Mouse (Mus musculus): ENCODE measurements around the gene Pygo2. TPM values are rescaled to one million over a fixed set of nuclear protein-coding genes. Genes with fewer than 3 reads are reported as not detected.
"Not testable (repeated sequence)": the region's sequence is repeated elsewhere in the genome, so short reads cannot be mapped to it uniquely, and the experiment has no call there.

Gene Pygo2
- polyA plus RNA-seq, 1 experiment from 2014 or later: 62.4 TPM

DNA sequence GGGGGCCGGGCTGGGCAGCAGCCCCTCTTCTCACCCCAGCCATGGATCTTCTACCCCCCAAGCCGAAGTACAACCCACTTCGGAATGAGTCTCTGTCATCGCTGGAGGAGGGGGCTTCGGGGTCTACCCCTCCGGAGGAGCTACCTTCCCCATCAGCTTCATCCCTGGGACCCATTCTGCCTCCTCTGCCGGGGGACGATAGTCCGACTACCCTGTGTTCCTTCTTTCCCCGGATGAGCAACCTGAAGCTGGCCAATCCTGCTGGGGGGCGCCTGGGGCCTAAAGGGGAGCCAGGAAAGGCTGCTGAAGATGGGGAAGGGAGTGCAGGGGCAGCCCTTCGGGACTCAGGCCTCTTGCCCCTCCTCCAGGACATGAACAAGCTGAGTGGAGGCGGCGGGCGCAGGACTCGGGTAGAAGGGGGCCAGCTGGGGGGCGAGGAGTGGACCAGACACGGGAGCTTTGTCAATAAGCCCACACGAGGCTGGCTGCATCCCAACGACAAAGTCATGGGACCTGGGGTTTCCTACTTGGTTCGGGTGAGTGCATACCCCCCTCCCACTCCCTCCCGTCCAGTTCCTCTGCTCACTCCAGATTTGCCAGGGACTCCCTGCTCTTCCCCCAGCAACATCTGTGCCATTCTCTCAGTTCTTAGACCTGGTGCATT is 8.1 kb upstream of the Pygo2 start:
- no peak for ATAC-seq (ENCODE audit: insufficient number of reproducible peaks, insufficient read depth, low FRiP score, low TSS enrichment, low read depth)
- Histone ChIP-seq H3K36me3 (peaks cover 43% of the 10 kb centered on the region), H3K4me3 (replicated peaks) (peak overlapping the region; percentile 44), H3K9me3 (no peaks in the 10 kb centered on the region), H3K4me2 (peak overlapping the region; percentile 80), H3K4me1 (replicated peaks) (peaks cover 39% of the 10 kb centered on the region), H3K9ac (replicated peaks) (peak overlapping the region; percentile 71), H3K27me3 (no peaks in the 10 kb centered on the region), H3K27ac (peak overlapping the region; percentile 86)
- WGBS: 8% methylated on average over 22 of the region's 22 CpGs

DNA sequence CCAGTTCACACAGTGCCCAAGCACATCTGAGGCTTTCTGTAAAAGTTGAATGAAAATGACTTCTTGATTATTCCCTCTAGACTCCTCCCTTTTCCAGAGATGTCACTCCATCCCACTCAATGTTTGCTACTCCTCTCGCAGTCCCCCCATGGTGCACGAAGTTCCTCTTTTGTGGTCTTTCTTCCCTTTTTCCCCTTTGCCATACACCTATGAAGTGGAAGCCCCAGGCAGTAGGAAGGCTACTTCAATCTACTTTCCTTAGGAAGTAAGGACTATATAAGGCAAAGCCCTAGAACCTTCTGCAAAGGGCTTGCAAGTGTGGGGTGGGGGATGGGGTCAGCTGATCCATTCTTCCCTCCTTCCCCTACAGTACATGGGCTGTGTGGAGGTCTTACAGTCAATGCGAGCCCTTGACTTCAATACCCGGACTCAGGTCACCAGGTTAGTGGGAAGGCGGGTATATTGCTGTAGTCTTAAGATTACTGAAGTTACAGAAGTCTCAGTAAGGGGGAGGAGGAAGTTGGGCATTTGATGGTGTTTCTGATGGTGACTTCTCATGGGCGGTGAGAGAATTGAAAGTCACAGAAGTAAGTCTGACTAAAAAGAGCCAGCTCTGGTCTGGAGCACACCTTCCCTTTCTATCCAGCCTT is 7.3 kb upstream of the Pygo2 start:
- H3K9me3 ChIP-seq: no peaks in the 10 kb centered on the region
- peaks cover 51% of the 10 kb centered on the region for H3K36me3 ChIP-seq
- no peaks in the 10 kb centered on the region for H3K27me3 ChIP-seq
- peak overlapping the region; percentile 44 for H3K4me3 ChIP-seq (replicated peaks)
- H3K27ac ChIP-seq: peak overlapping the region; percentile 86; the same call in 1 of the 2 replicates
- H3K9ac ChIP-seq (replicated peaks): peak overlapping the region; percentile 71
- ATAC-seq (ENCODE audit: insufficient number of reproducible peaks, insufficient read depth, low FRiP score, low TSS enrichment, low read depth): no peak
- 75% methylated on average over 6 of the region's 6 CpGs for WGBS
- peak overlapping the region; percentile 80 for H3K4me2 ChIP-seq
- H3K4me1 ChIP-seq (replicated peaks): peaks cover 39% of the 10 kb centered on the region

DNA sequence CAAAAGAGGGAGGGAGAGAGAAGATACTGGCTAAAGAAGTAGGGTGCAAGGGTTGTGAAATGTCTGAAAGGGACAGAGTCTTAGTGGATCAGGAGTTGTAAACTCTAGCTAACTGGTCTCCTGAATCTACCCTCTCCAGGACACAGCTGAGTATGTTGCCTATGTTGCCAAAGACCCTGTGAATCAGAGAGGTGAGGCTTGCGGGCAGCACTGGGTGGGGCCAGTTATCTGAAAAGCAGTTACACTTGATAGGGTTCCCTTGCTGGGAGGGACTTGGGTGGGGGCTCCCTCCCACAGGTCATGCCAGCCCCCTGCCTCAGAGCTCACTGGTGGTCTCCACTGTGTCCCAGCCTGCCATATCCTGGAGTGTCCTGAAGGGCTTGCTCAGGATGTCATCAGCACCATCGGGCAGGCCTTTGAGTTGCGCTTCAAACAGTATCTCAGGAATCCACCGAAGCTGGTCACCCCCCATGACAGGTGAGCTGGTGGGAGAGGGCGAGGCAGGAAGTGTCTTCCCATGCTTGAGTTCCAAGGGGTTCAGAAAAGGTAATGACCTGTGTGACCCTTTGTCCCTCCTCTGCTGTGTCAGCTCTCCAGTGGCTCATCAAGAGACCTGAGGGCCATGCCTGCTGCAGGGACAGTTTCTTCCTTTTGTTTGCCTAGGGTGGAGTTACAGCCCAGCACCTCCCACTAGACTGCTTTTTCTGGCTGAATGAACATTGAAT is 5.4 kb upstream of the Pygo2 start:
- no peaks in the 10 kb centered on the region for H3K27me3 ChIP-seq
- no peak overlapping the region for H3K4me3 ChIP-seq (replicated peaks)
- ATAC-seq (ENCODE audit: insufficient number of reproducible peaks, insufficient read depth, low FRiP score, low TSS enrichment, low read depth): no peak
- H3K9ac ChIP-seq (replicated peaks): no peak overlapping the region
- peaks cover 36% of the 10 kb centered on the region for H3K4me1 ChIP-seq (replicated peaks)
- 94% methylated on average over 5 of the region's 5 CpGs for WGBS
- H3K36me3 ChIP-seq: peaks cover 57% of the 10 kb centered on the region
- H3K4me2 ChIP-seq: no peak overlapping the region
- H3K27ac ChIP-seq: no peak overlapping the region
- no peaks in the 10 kb centered on the region for H3K9me3 ChIP-seq

GRCm38 (mm10) chr3:89425141-89425525 is 4.9 kb upstream of the Pygo2 start:
- Histone ChIP-seq H3K9ac (replicated peaks) (no peak overlapping the region), H3K27me3 (no peaks in the 10 kb centered on the region), H3K36me3 (peaks cover 57% of the 10 kb centered on the region), H3K4me2 (no peak overlapping the region), H3K27ac (no peak overlapping the region), H3K4me1 (replicated peaks) (peaks cover 31% of the 10 kb centered on the region), H3K9me3 (no peaks in the 10 kb centered on the region), H3K4me3 (replicated peaks) (no peak overlapping the region)
- WGBS: 90% methylated on average over 5 of the region's 5 CpGs
- no peak for ATAC-seq (ENCODE audit: insufficient number of reproducible peaks, insufficient read depth, low FRiP score, low TSS enrichment, low read depth)

DNA sequence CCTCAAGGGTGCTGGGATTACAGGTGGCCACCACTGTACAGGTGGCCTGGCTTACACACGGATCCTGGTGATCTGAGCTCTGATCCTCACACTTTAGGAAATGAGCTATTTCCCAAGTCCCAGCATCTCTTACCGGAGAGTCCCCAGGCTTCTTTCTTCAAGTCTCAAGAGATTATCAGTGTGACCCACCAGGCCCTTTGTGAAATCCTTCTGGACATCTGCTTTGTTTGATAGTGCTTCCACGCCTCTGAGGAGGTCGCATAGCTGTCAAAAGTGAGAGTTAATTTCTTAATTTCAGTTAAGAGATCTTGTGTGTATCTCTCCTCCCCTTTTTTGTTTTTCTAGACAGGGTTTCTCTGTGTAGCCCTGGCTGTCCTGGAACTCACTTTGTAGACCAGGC is 4.1 kb upstream of the Pygo2 start:
- no peak for ATAC-seq (ENCODE audit: insufficient number of reproducible peaks, insufficient read depth, low FRiP score, low TSS enrichment, low read depth)
- Histone ChIP-seq H3K27me3 (no peaks in the 10 kb centered on the region), H3K9ac (replicated peaks) (no peak overlapping the region), H3K9me3 (no peaks in the 10 kb centered on the region), H3K4me2 (no peak overlapping the region), H3K27ac (no peak overlapping the region), H3K4me3 (replicated peaks) (no peak overlapping the region), H3K4me1 (replicated peaks) (peaks cover 26% of the 10 kb centered on the region), H3K36me3 (peaks cover 57% of the 10 kb centered on the region)
- WGBS: 91% methylated on average over 4 of the region's 4 CpGs

- Histone ChIP-seq H3K4me1 (replicated peaks) (peaks cover 10% of the 10 kb centered on the region), H3K36me3 (peaks cover 66% of the 10 kb centered on the region)
- not testable (repeated sequence) for H3K27ac ChIP-seq; H3K4me2 ChIP-seq; H3K9ac ChIP-seq (replicated peaks); H3K4me3 ChIP-seq (replicated peaks); ATAC-seq (ENCODE audit: insufficient number of reproducible peaks, insufficient read depth, low FRiP score, low TSS enrichment, low read depth); H3K27me3 ChIP-seq; H3K9me3 ChIP-seq
- WGBS: 92% methylated on average over 7 of the region's 7 CpGs
These were observed 993 bp upstream of the Pygo2 start for GRCm38 (mm10) chr3:89429021-89429420.

- peaks cover 19% of the 10 kb centered on the region for H3K4me1 ChIP-seq (replicated peaks)
- H3K9ac ChIP-seq (replicated peaks): no peak overlapping the region
- H3K4me2 ChIP-seq: no peak overlapping the region
- H3K27me3 ChIP-seq: no peaks in the 10 kb centered on the region
- WGBS: 95% methylated on average over 8 of the region's 8 CpGs
- no peaks in the 10 kb centered on the region for H3K9me3 ChIP-seq
- no peak for ATAC-seq (ENCODE audit: insufficient number of reproducible peaks, insufficient read depth, low FRiP score, low TSS enrichment, low read depth)
- no peak overlapping the region for H3K4me3 ChIP-seq (replicated peaks)
- peaks cover 38% of the 10 kb centered on the region for H3K36me3 ChIP-seq
- H3K27ac ChIP-seq: no peak overlapping the region
These were observed 2.6 kb downstream of the Pygo2 start for GRCm38 (mm10) chr3:89432606-89433005.

DNA sequence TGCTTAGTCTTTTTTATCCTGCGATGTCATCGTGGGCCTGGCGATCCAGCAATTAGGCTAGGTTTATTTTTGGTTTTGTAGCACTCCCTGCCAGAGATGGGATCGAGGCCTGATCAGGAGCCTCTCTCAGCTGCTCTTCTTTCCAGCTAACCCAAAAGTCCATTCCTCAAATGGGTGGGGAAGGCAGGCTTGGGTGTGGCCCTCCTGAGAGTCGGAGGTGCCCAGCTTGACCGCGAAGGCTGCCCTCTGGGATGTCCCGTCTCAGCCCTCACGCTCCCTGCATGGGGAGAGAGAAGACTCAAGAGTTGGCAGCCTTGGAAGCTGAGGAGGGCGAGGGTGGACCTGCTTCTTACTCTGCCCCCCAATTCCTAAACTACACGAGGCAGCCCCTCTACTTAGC is 4.5 kb downstream of the Pygo2 start:
- Histone ChIP-seq H3K4me2 (no peak overlapping the region), H3K9ac (replicated peaks) (no peak overlapping the region), H3K36me3 (peaks cover 31% of the 10 kb centered on the region), H3K9me3 (no peaks in the 10 kb centered on the region), H3K4me3 (replicated peaks) (no peak overlapping the region), H3K27me3 (no peaks in the 10 kb centered on the region), H3K4me1 (replicated peaks) (peaks cover 22% of the 10 kb centered on the region), H3K27ac (peak overlapping the region; percentile 26)
- no peak for ATAC-seq (ENCODE audit: insufficient number of reproducible peaks, insufficient read depth, low FRiP score, low TSS enrichment, low read depth)
- WGBS: 83% methylated on average over 11 of the region's 11 CpGs

- Histone ChIP-seq H3K27ac (peak overlapping the region; percentile 26), H3K4me3 (replicated peaks) (no peak overlapping the region), H3K9ac (replicated peaks) (no peak overlapping the region), H3K9me3 (no peaks in the 10 kb centered on the region), H3K4me2 (no peak overlapping the region), H3K27me3 (no peaks in the 10 kb centered on the region), H3K4me1 (replicated peaks) (peaks cover 22% of the 10 kb centered on the region), H3K36me3 (peaks cover 33% of the 10 kb centered on the region)
- no peak for ATAC-seq (ENCODE audit: insufficient number of reproducible peaks, insufficient read depth, low FRiP score, low TSS enrichment, low read depth)
- 77% methylated on average over 7 of the region's 7 CpGs for WGBS
These were observed 5.0 kb downstream of the Pygo2 start for GRCm38 (mm10) chr3:89435041-89435440.

GRCm38 (mm10) chr3:89436176-89437113 is 6.4 kb downstream of the Pygo2 start, which contains the start of gene Pbxip1:
Gene Pbxip1 (plus strand): TSS chr3:89436706.
- Histone ChIP-seq H3K4me3 (replicated peaks) (peak within 1 kb of the TSS; percentile 55), H3K27me3 (no peaks in the 10 kb centered on the region), H3K4me1 (replicated peaks) (peaks cover 16% of the 10 kb centered on the region), H3K9me3 (no peaks in the 10 kb centered on the region), H3K27ac (peak within 1 kb of the TSS; percentile 78), H3K9ac (replicated peaks) (peak within 1 kb of the TSS; percentile 72), H3K4me2 (peak within 1 kb of the TSS; percentile 70), H3K36me3 (peaks cover 41% of the 10 kb centered on the region)
- peak; percentile 57 for ATAC-seq (ENCODE audit: insufficient number of reproducible peaks, insufficient read depth, low FRiP score, low TSS enrichment, low read depth)
- 3% methylated on average over 16 of the region's 16 CpGs for WGBS
